Mouse (Mus musculus): ENCODE data around the gene Ssbp3.

DNA sequence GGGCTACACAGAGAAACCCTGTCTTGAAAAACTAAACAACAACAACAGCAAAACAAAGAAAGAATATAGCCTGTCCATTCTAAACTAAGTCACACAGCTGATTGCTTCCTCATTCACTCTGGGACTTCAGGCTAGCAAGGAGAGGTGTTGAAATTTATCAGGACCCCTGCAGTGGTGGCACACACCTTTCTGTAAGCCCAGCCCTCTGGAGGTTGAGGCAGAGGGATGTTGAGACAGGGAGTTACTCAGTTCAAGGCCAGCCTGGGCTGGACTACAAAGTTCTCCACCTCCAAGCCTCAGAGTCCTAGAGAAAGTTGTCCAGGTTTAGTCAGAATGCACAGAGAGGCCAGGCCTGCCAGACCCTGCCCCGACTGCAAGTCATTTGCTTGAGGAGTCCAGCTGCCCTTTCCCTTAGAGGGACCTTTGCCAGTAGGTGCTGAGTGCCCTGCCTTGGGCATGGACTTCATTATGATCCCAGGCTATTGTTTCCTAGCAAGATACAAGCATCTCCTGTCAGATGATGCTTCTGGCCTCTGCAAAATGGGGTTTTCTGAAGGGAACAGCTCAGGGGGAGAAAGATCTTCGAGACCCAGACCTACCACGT, 47.6 kb upstream of the Ssbp3 start:
- TF ChIP-seq CTCF (conservative IDR thresholded peaks at IDR 0.05; ENCODE audit: low read length) (no peak), NANOG (IDR thresholded peaks at IDR 0.05; ENCODE audit: borderline replicate concordance, low read length) (no peak)

All from E14TG2a.4 (cell line).